Mouse (Mus musculus): ENCODE data around the gene Pifo. TPM values are rescaled to one million over a fixed set of nuclear protein-coding genes. Genes with fewer than 3 reads are reported as not detected.
"Not testable (repeated sequence)": the region's sequence is repeated elsewhere in the genome, so short reads cannot be mapped to it uniquely, and the experiment has no call there.

Gene Pifo
- polyA plus RNA-seq, 1 experiment from 2014 or later, result 3.5 TPM

GRCm38 (mm10) chr3:106000707-106001375 lies 13.6 kb downstream of the Pifo start:
- Histone ChIP-seq H3K4me3 (ENCODE audit: low read depth, low read length) (no peak overlapping the region), H3K27ac (ENCODE audit: low read depth, low read length) (no peak overlapping the region), H3K36me3 (ENCODE audit: control insufficient read depth, insufficient read depth, low read length) (no peaks in the 10 kb centered on the region), H3K9ac (ENCODE audit: low read depth, low read length) (no peak overlapping the region), H3K27me3 (ENCODE audit: control insufficient read depth, insufficient read depth, low read length) (no peaks in the 10 kb centered on the region), H3K4me2 (replicated peaks; ENCODE audit: low read depth, low read length) (peak overlapping the region; percentile 31), H3K9me3 (ENCODE audit: control insufficient read depth, low read length) (no peaks in the 10 kb centered on the region), H3K4me1 (replicated peaks; ENCODE audit: control insufficient read depth, insufficient read depth, low read length) (no peaks in the 10 kb centered on the region)
- no peak for DNase-seq (ENCODE audit: low spot score)
- 26% methylated on average over 11 of the region's 11 CpGs for WGBS
- peak; percentile 40; the same call in 1 of the 2 replicates for ATAC-seq (ENCODE audit: low FRiP score)

DNA sequence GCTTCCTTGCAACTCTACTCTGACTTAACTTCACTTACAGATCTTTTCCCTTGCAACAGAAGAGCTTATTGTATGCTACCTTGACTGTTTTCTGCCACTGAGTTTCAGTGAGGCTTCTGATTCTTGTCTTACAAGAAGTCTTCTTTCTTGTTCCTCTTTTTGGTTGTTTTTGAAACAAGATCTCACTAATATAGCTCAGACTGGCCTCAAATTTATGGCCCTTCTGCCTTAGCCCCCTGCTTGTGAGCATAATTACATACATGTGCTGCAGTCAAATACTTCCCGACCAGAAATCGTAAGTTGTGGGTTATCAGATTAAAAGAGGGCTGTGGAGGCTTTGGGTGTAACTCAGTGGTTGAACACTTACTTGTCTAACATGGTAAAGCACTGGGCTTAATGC lies 19.7 kb downstream of the Pifo start:
- WGBS, result 79% methylated on average over 2 of the region's 2 CpGs
- no peak overlapping the region for H3K9ac ChIP-seq (ENCODE audit: low read depth, low read length)
- no peaks in the 10 kb centered on the region for H3K9me3 ChIP-seq (ENCODE audit: control insufficient read depth, low read length)
- H3K27ac ChIP-seq (ENCODE audit: low read depth, low read length), result no peak overlapping the region
- no peaks in the 10 kb centered on the region for H3K27me3 ChIP-seq (ENCODE audit: control insufficient read depth, insufficient read depth, low read length)
- no peaks in the 10 kb centered on the region for H3K36me3 ChIP-seq (ENCODE audit: control insufficient read depth, insufficient read depth, low read length)
- no peak overlapping the region for H3K4me3 ChIP-seq (ENCODE audit: low read depth, low read length)
- no peaks in the 10 kb centered on the region for H3K4me1 ChIP-seq (replicated peaks; ENCODE audit: control insufficient read depth, insufficient read depth, low read length)
- DNase-seq (ENCODE audit: low spot score) (no peak), ATAC-seq (ENCODE audit: low FRiP score) (no peak)
- H3K4me2 ChIP-seq (replicated peaks; ENCODE audit: low read depth, low read length), result no peak overlapping the region

GRCm38 (mm10) chr3:105991653-105992283 lies 22.7 kb downstream of the Pifo start:
- 35% methylated on average over 4 of the region's 4 CpGs for WGBS
- no peak overlapping the region for H3K4me2 ChIP-seq (replicated peaks; ENCODE audit: low read depth, low read length)
- H3K36me3 ChIP-seq (ENCODE audit: control insufficient read depth, insufficient read depth, low read length), result no peaks in the 10 kb centered on the region
- no peaks in the 10 kb centered on the region for H3K27me3 ChIP-seq (ENCODE audit: control insufficient read depth, insufficient read depth, low read length)
- H3K9ac ChIP-seq (ENCODE audit: low read depth, low read length), result no peak overlapping the region
- ATAC-seq (ENCODE audit: low FRiP score) (0 out of 2 replicates have a peak, but pooled peaks have one; percentile 25), DNase-seq (ENCODE audit: low spot score) (peak; percentile 76)
- H3K9me3 ChIP-seq (ENCODE audit: control insufficient read depth, low read length), result no peaks in the 10 kb centered on the region
- H3K4me1 ChIP-seq (replicated peaks; ENCODE audit: control insufficient read depth, insufficient read depth, low read length), result no peaks in the 10 kb centered on the region
- no peak overlapping the region for H3K27ac ChIP-seq (ENCODE audit: low read depth, low read length)
- H3K4me3 ChIP-seq (ENCODE audit: low read depth, low read length), result no peak overlapping the region

DNA sequence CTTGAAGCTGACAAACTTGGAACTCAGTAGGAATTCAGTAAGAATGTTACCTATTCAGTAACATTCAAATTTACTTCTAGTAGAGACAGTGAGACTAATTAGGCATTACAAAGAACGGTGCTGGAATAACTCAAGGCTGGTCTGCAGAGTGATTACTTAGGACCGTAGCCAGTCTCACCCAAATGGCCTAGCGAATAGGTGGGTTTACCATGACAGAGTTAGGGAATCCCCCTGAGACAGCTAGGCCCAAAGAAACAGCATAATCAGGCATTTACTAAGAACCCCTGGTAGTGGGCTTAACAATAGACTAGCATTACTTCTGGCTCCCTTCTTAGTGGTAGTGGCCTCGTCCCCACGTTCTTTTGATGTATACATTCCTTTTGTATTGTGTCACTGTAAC lies 24.8 kb downstream of the Pifo start:
- H3K4me3 ChIP-seq (ENCODE audit: low read depth, low read length); H3K36me3 ChIP-seq (ENCODE audit: control insufficient read depth, insufficient read depth, low read length); H3K27ac ChIP-seq (ENCODE audit: low read depth, low read length); H3K27me3 ChIP-seq (ENCODE audit: control insufficient read depth, insufficient read depth, low read length); H3K4me2 ChIP-seq (replicated peaks; ENCODE audit: low read depth, low read length); ATAC-seq (ENCODE audit: low FRiP score); DNase-seq (ENCODE audit: low spot score); H3K4me1 ChIP-seq (replicated peaks; ENCODE audit: control insufficient read depth, insufficient read depth, low read length); H3K9me3 ChIP-seq (ENCODE audit: control insufficient read depth, low read length); H3K9ac ChIP-seq (ENCODE audit: low read depth, low read length): not testable (repeated sequence)
- 55% methylated on average over 5 of the region's 5 CpGs for WGBS

- Histone ChIP-seq H3K27me3 (ENCODE audit: control insufficient read depth, insufficient read depth, low read length) (no peaks in the 10 kb centered on the region), H3K36me3 (ENCODE audit: control insufficient read depth, insufficient read depth, low read length) (no peaks in the 10 kb centered on the region), H3K4me3 (ENCODE audit: low read depth, low read length) (no peak overlapping the region), H3K9me3 (ENCODE audit: control insufficient read depth, low read length) (no peaks in the 10 kb centered on the region), H3K27ac (ENCODE audit: low read depth, low read length) (no peak overlapping the region), H3K9ac (ENCODE audit: low read depth, low read length) (no peak overlapping the region), H3K4me1 (replicated peaks; ENCODE audit: control insufficient read depth, insufficient read depth, low read length) (no peaks in the 10 kb centered on the region), H3K4me2 (replicated peaks; ENCODE audit: low read depth, low read length) (no peak overlapping the region)
- DNase-seq (ENCODE audit: low spot score) (no peak), ATAC-seq (ENCODE audit: low FRiP score) (no peak)
- WGBS, result 93% methylated on average over 2 of the region's 2 CpGs
Observed at GRCm38 (mm10) chr3:105974174-105974573, 40.3 kb downstream of the Pifo start.

DNA sequence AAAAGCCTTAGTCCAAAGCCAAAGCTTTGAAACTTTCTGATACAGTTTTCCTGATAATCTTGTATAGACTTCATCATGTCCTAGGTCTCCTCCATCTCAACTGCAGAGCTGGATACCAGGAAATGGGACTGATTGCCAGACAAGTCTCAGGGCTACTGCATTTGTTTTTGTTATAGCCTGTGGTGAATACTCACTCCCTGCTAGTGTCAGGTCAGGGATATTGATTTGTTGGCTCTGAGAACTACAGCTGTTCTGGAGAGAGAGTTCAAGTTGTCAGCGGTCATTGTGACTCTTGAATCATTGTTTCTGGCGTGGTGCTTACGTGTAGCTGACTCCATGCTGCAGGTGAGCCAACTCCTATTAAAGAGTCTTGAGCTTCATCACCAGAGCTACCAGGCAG lies 41.0 kb downstream of the Pifo start, which contains the start of gene Ovgp1:
Gene Ovgp1, plus strand, starts transcription at position 301 of the 400 bp plus-strand sequence.
- DNase-seq (ENCODE audit: low spot score) (no peak), ATAC-seq (ENCODE audit: low FRiP score) (no peak)
- Histone ChIP-seq H3K36me3 (ENCODE audit: control insufficient read depth, insufficient read depth, low read length) (no peaks in the 10 kb centered on the region), H3K27me3 (ENCODE audit: control insufficient read depth, insufficient read depth, low read length) (no peaks in the 10 kb centered on the region), H3K4me2 (replicated peaks; ENCODE audit: low read depth, low read length) (no peak within 1 kb of the TSS), H3K9ac (ENCODE audit: low read depth, low read length) (no peak within 1 kb of the TSS), H3K27ac (ENCODE audit: low read depth, low read length) (no peak within 1 kb of the TSS), H3K9me3 (ENCODE audit: control insufficient read depth, low read length) (no peaks in the 10 kb centered on the region), H3K4me3 (ENCODE audit: low read depth, low read length) (no peak within 1 kb of the TSS), H3K4me1 (replicated peaks; ENCODE audit: control insufficient read depth, insufficient read depth, low read length) (no peaks in the 10 kb centered on the region)
- 84% methylated on average over 3 of the region's 3 CpGs for WGBS

GRCm38 (mm10) chr3:105971831-105972446 lies 42.5 kb downstream of the Pifo start:
- no peak for ATAC-seq (ENCODE audit: low FRiP score)
- 78% methylated on average over 5 of the region's 5 CpGs for WGBS

DNA sequence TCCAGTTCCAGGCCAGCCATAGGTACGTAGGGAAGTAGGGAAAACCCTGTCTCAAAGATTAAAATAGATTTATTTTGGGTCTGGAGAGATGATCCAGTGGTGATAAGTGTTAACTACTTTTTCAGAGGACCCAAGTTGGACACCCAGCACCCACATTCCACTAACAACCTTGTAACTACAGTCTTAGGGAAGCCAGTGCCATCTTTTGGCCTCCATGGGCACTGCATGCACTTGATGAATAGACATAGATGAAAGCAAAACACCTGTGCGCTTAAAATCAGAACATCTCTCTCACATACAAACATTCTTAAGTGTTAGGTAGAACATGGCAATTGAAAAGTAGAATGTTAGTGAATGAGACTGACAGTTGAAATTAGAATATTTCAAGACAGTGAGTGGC lies 53.7 kb downstream of the Pifo start:
- Histone ChIP-seq H3K9me3 (ENCODE audit: control insufficient read depth, low read length) (no peaks in the 10 kb centered on the region), H3K9ac (ENCODE audit: low read depth, low read length) (no peak overlapping the region), H3K27me3 (ENCODE audit: control insufficient read depth, insufficient read depth, low read length) (no peaks in the 10 kb centered on the region), H3K36me3 (ENCODE audit: control insufficient read depth, insufficient read depth, low read length) (0 out of 2 replicates have a peak, but pooled peaks cover 2% of the 10 kb centered on the region), H3K4me2 (replicated peaks; ENCODE audit: low read depth, low read length) (peak overlapping the region; percentile 76; the same call in 1 of the 2 replicates), H3K27ac (ENCODE audit: low read depth, low read length) (no peak overlapping the region), H3K4me1 (replicated peaks; ENCODE audit: control insufficient read depth, insufficient read depth, low read length) (0 out of 2 replicates have a peak, but pooled peaks cover 6% of the 10 kb centered on the region), H3K4me3 (ENCODE audit: low read depth, low read length) (peak overlapping the region; percentile 88; the same call in 1 of the 2 replicates)
- WGBS, result 92% methylated on average over 2 of the region's 2 CpGs
- DNase-seq (ENCODE audit: low spot score) (peak; percentile 14), ATAC-seq (ENCODE audit: low FRiP score) (no peak)

More at GRCm38 (mm10) chr3:105971831-105972446, 42.5 kb downstream of the Pifo start:
- no peak for DNase-seq (ENCODE audit: low spot score)
- Histone ChIP-seq H3K9ac (ENCODE audit: low read depth, low read length) (no peak overlapping the region), H3K4me2 (replicated peaks; ENCODE audit: low read depth, low read length) (no peak overlapping the region), H3K27me3 (ENCODE audit: control insufficient read depth, insufficient read depth, low read length) (no peaks in the 10 kb centered on the region), H3K4me1 (replicated peaks; ENCODE audit: control insufficient read depth, insufficient read depth, low read length) (no peaks in the 10 kb centered on the region), H3K36me3 (ENCODE audit: control insufficient read depth, insufficient read depth, low read length) (peaks cover 7% of the 10 kb centered on the region; the same call in 1 of the 2 replicates), H3K9me3 (ENCODE audit: control insufficient read depth, low read length) (no peaks in the 10 kb centered on the region), H3K27ac (ENCODE audit: low read depth, low read length) (no peak overlapping the region), H3K4me3 (ENCODE audit: low read depth, low read length) (no peak overlapping the region)
